Mouse (Mus musculus) spleen, postnatal 36 days (tissue): ENCODE data around the gene Asxl1.
"Not testable (repeated sequence)": the region's sequence is repeated elsewhere in the genome, so short reads cannot be mapped to it uniquely, and the experiment has no call there.

Experiments
- DNase-seq, 2 experiments: peaks; one replicate each; pipeline ENCODE4 v3.0.0; 2022; ENCODE audit warnings: low spot score in 2 of 2, mixed read lengths in 1 of 2

Asxl1 gene

DNA sequence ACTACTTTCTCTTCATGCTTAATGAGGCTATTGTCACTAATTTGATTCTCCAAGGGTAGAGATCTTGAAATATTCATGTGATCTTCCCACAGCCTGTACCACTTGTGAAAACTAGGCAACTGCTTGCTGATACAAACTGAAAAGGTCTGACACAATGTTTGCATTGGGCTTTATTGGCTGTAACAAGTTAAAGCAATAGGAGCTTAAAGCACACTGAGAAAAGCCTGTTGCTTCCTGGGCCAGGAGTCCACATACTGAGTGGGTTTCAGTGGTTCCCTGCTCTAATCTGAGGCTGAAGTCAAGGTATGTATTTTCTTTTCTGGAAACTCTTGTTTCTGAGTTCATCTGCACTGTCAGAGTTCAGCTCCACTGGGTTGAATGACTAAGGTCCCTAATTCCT is 2.4 kb upstream of the Asxl1 start:
- DNase-seq: no peak

GRCm38 (mm10) chr2:153345071-153345453 is 567 bp upstream of the Asxl1 start:
- no peak for DNase-seq

- peak; percentile 56 to 63 for DNase-seq
These were observed 873 bp downstream of the Asxl1 start for GRCm38 (mm10) chr2:153346221-153347182.

DNA sequence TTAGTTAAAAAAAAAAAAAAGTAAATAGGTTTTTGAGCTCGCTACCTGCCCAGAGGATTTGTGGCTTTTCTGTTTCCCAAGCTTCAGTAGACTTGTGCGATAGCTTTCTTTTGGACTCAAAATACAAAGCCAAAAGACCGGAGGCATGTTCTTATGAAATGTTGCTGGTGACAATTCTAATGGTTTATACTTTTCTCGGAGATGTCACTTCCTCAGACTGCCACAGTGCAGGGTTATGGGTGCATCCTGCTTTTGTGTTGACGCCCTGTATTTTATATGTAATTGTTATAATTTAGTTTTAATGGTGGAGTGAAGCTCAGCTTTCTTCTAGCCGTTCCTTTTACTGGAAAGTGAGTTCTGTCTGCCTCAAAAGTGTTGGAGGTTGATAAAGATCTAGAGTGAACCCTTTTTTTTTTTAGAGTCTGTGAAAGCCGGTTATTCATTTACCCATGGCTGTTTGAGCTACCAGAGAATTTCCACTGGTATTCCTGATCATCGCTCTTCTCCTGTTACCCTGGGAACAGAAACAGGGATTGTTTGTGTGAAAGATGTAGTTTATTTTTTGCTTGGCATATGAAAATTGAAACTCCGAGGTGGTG is 1.7 kb downstream of the Asxl1 start:
- DNase-seq: peak in 1 of 2 experiments; percentile 40

DNA sequence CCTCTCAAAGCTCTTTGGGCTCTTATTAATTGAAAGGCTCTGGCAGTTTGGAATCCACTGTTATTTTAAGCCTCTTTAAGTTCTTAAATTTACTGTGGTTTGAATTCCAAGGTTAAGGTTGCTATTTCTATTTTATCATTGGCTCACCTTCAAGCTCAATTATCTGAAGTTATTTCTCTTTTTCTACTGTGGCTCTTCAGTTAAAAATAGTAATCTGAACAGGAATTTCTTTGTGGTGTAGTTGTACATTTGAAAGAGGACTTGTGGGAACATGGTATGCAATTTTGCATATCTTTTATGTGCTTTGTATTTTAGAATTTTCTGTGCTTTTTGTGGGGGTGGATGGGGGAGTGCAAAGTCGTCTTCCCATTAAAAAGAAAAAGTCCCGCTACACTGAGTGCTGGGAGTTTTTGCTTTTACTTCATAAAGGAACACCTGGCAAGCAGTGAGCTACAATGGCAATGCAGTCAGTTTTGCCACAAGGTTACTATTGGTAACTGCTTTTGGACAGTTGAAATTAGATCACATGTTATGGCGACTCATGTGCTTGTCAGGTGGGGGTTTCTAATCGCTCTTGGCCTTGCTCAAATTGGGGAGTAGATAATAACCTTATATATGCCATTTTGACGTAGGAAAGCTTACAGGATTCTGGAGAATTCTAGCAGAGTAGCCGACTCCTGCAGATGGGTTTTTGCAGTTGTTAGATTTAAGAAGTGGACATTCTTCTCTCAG is 2.6 kb downstream of the Asxl1 start:
- no peak for DNase-seq

- DNase-seq: peak; percentile 26 to 40
These were observed 5.0 kb downstream of the Asxl1 start for GRCm38 (mm10) chr2:153350552-153351181.

DNA sequence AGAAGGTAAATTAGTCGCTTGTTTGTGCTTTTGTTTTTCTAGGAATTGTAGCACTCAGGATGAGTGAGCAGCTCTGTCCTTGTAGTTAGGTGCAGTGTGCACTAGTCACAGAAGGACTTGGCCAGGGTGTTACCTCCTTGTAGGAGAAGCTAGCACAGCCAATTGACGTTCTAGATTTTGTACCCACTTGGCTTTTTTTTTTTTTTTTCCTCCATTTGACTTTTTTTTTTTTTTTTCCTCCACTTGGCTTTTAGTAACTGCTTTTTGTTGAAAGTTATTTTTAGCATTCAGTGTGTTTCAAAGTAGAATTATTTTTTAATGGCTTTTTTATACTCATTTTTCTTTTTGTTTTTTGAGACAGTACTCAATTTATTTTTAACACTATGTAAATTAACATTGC is 9.0 kb downstream of the Asxl1 start:
- no peak for DNase-seq

DNA sequence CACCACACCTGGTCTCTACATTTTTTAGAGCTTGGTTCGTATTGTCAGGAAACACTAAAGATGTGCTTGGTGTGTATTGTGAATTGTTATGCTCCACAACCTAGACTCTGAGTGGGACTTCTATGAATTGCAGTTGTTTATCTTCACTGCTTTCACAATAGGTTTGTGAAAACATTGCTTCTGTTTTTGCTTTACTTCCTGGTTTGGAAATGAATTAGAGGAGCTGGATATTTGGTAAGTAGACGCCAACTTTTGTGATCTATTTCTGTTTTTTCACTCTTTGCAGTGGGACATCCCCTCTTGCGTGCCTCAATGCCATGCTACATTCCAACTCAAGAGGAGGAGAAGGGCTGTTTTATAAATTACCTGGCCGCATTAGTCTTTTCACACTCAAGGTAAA is 11.2 kb downstream of the Asxl1 start:
- DNase-seq: no peak

- DNase-seq: no peak
These were observed 15.6 kb downstream of the Asxl1 start for GRCm38 (mm10) chr2:153361101-153361710.

GRCm38 (mm10) chr2:153364531-153364930 is 18.9 kb downstream of the Asxl1 start:
- not testable (repeated sequence) for DNase-seq

GRCm38 (mm10) chr2:153370871-153371270 is 25.2 kb downstream of the Asxl1 start:
- DNase-seq: no peak

- DNase-seq: no peak
These were observed 29.8 kb downstream of the Asxl1 start for GRCm38 (mm10) chr2:153375380-153375779.

- DNase-seq: no peak
These were observed 34.9 kb downstream of the Asxl1 start for GRCm38 (mm10) chr2:153380479-153380878.

DNA sequence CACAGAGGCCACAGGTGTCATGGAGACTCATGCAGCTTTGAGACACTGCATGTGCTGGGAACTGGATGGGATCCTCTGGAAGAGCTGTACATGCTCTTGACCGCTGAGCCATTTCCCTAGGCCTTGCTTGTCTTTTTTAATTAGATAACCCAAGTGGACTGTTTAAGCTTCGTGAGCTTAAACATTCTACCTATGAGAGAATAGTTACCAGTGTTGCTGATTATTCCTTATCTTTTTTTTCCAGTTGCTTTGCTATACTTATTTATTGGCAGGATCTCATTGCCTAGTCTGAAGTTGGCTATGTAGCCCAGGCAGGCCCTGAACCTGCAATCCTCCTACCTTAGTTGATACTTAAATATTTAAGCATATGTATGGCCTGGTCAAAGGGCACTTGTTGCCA is 44.2 kb downstream of the Asxl1 start:
- DNase-seq: no peak

GRCm38 (mm10) chr2:153393045-153393444 is 47.4 kb downstream of the Asxl1 start:
- no peak for DNase-seq

DNA sequence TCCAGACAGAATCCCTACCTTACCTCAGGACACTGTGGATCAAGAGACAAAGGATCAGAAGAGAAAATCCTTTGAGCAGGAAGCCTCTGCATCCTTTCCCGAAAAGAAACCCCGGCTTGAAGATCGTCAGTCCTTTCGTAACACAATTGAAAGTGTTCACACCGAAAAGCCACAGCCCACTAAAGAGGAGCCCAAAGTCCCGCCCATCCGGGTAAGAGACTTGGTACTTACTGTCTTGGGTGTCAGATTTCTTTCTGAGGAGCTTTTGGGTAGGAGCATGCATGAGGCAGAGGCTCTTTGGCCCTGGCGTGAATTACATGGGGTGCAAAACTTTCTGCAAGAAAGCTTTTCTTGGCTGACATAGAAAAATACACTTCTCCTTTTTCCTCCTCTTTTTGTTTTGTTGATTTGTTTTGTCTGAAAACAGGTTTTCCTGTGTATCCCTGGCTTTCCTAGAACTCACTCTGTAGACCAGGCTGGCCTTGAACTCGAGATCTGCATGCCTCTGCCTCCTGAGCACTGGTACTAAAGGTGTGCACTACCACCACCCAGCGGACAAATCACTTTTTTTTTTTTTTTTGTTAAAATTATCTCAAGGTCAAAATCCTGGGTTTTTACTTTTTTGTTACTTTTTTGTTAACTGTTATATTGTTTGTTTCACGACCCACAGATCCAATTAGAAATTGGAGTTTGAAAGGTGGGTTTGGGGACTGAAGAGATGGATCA is 52.3 kb downstream of the Asxl1 start:
- no peak for DNase-seq

GRCm38 (mm10) chr2:153399166-153399565 is 53.5 kb downstream of the Asxl1 start:
- DNase-seq: no peak

GRCm38 (mm10) chr2:153404062-153404461 is 58.4 kb downstream of the Asxl1 start:
- DNase-seq: no peak

- no peak for DNase-seq
These were observed 59.3 kb downstream of the Asxl1 start for GRCm38 (mm10) chr2:153404882-153405281.

GRCm38 (mm10) chr2:153406882-153407281 is 61.3 kb downstream of the Asxl1 start:
- DNase-seq: no peak

GRCm38 (mm10) chr2:153408971-153409370 is 63.3 kb downstream of the Asxl1 start:
- DNase-seq: no peak
